Mouse (Mus musculus): ENCODE measurements around the gene Hist1h4a. TPM values are rescaled to one million over a fixed set of nuclear protein-coding genes. Genes with fewer than 3 reads are reported as not detected.

Hist1h4a gene
- 8.6 and 12.5 TPM in 2 replicates for polyA plus RNA-seq (2012; rRNA removed)

DNA sequence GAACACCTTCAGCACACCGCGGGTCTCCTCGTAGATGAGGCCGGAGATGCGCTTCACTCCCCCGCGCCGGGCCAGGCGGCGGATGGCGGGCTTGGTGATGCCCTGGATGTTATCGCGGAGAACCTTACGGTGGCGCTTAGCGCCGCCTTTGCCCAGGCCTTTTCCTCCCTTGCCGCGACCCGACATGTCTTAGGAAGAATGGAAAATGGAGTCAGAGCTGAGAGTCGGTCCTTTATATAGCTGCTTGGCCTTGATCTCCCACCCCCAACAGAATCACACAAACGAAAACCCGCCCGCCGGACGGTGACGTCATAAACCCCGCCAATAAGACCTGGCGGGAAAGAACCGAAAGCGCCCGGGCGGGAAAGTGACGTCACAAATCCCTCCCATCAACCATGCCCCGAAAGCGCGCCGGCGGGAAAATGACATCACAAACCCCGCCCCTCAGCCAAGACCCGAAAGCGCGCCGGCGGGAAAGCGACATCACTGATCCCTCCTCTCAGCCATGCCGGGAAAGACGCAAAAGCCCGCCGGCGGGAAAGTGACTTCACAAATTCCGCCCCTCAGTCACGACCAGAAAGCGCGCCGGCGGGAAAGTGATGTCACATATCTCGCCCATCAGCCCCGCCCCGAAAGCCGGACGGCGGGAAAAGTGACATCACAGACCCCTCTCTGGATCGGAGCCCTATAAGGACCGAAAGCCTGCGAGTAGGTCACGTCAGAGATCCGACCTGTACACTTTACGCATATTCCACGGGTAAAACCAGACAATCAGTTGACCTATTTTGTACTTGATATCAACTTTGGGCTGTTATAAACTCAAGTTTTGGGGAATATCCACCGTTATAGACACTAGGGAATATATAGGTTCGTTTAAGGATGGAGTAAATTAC is at the start of gene Hist1h4a:
TSS of gene Hist1h4a (minus strand) at position 259 of the 893 bp plus-strand sequence.

DNA sequence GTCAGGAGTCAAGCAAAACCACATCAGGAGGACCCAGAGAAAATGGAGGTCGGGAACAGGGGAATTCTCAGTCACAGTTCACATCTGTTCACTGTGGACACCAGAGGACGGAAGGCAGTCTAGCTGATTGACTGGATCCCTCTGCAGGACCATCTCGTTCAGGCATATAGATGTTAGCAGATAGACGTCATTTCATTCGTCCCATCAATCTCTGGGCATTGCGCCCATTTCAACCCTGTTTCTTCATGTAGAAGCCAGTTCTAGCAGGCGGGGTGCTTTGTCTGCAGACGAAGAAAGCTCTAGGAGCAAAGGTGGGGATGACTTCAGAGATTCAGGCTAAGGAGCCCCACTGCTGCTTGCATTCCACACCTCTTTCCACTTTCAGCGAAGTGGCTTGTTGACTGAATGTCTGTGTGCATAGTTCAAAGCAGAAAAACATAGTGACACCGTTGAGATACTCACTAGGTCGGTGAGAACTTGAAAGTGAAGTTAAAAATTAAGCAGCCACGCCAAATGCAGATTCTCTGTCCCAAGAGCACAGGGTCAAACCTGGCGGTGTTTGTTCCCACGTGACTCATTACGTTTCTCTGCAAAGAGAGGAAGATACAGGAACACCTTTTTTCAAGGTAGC is 45.5 kb upstream of the Hist1h4a start, which contains the start of gene Slc17a2:
TSS of gene Slc17a2 (plus strand) at position 572 of the 631 bp plus-strand sequence.

DNA sequence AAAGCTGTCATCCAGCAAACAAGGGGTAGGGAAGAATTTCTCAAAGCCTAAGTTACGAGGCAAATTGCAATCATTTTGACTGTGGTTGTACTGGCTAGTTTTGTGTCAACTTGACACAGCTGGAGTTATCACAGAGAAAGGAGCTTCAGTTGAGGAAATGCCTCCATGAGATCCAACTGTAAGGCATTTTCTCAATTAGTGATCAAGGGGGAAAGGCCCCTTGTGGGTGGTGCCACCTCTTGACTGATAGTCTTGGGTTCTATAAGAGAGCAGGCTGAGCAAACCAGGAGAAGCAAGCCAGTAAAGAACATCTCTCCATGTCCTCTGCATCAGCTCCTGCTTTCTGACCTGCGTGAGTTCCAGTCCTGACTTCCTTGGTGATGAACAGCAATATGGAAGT is 8.6 kb upstream of the Hist1h4a start, which contains the start of gene Trim38:
TSS of gene Trim38 (plus strand) at position 301 of the 400 bp plus-strand sequence.

DNA sequence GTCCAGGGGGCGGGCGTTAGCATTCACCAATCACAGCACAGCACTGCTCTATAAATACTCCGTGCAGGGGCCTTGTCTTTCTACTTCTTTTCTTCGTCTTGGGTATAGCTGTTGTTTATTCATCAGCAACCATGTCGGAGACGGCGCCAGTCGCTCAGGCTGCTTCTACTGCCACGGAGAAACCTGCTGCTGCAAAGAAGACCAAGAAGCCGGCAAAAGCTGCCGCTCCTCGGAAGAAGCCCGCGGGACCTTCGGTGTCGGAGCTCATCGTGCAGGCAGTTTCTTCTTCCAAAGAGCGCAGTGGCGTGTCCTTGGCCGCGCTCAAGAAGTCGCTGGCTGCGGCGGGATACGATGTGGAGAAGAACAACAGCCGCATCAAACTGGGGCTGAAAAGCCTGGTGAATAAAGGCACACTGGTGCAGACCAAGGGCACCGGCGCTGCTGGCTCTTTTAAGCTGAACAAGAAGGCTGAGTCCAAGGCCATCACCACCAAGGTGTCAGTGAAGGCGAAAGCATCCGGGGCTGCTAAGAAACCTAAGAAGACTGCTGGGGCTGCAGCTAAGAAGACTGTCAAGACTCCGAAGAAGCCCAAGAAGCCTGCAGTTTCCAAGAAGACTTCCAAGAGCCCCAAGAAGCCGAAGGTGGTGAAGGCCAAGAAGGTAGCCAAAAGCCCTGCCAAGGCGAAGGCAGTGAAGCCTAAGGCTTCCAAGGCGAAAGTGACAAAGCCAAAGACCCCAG is 2.7 kb upstream of the Hist1h4a start, which contains the start of gene Hist1h1a:
TSS of gene Hist1h1a (plus strand) at position 81 of the 738 bp plus-strand sequence.

DNA sequence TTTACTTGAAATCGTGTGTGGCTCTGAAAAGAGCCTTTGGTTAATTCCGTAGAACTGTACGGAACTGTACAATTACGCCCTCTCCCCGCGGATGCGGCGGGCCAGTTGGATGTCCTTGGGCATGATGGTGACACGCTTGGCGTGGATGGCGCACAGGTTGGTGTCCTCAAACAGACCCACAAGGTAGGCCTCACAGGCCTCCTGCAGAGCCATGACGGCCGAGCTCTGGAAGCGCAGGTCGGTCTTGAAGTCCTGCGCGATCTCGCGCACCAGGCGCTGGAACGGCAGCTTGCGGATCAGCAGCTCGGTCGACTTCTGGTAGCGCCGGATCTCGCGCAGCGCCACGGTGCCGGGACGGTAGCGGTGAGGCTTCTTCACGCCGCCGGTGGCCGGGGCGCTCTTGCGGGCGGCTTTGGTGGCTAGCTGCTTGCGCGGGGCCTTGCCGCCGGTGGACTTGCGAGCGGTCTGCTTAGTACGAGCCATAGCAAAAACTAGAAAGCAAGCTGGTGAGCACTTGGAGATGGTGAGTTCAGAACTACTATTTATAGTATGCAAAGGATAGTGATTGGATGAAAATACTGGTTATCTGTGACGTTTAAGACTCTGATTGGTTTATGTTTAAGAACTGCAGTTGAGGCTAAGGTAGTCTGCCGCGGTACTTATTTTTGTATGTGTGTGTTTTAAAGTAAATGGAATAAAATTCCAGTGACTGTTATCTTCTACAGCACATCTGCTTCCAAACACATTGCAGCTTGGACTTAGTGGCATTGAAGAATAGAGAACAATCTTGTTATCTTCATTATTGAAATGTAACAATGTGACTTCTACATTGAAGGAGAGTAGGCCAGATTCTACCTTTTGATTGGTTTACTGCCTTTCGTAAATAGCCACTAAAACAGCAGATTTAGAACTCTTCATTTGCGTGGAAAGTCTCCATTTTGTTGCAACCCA is 1.1 kb upstream of the Hist1h4a start, which contains the start of gene Hist1h3a:
TSS of gene Hist1h3a (minus strand) at position 516 of the 951 bp plus-strand sequence.

DNA sequence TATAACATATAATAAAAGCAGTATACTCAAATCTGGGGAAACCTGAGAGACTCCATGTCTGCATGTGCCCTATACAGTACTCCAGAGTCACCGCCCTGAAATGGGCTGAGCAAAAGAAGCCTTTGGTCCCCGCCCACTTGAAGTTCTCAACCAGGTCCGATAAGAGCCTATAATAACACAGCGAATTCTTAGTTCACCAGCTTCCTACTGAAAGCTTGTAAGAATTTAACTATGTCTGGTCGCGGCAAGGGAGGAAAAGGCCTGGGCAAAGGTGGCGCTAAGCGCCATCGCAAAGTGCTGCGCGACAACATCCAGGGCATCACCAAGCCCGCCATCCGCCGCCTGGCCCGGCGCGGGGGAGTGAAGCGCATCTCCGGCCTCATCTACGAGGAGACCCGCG is 4.2 kb downstream of the Hist1h4a start, which contains the start of gene Hist1h4b:
TSS of gene Hist1h4b (plus strand) at position 224 of the 400 bp plus-strand sequence.

DNA sequence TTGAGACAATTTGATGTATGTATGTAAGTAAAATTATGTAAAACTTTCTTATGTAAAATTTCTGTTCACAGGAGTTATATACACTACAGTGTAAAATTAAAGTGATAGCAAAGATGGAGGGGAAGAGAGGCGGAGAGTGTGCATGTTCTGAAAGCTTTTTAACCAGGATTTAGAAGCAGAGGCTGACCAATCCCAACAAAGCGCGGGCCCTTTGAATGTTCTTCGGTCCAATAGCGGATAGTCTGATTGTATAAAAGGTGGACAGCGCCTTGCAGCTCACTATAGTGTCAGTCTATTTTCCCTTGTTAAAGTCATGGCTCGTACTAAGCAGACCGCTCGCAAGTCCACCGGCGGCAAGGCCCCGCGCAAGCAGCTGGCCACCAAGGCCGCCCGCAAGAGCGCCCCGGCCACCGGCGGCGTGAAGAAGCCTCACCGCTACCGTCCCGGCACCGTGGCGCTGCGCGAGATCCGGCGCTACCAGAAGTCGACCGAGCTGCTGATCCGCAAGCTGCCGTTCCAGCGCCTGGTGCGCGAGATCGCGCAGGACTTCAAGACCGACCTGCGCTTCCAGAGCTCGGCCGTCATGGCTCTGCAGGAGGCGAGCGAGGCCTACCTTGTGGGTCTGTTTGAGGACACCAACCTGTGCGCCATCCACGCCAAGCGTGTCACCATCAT is 8.8 kb downstream of the Hist1h4a start, which contains the start of gene Hist1h3b:
TSS of gene Hist1h3b (plus strand) at position 201 of the 675 bp plus-strand sequence.

DNA sequence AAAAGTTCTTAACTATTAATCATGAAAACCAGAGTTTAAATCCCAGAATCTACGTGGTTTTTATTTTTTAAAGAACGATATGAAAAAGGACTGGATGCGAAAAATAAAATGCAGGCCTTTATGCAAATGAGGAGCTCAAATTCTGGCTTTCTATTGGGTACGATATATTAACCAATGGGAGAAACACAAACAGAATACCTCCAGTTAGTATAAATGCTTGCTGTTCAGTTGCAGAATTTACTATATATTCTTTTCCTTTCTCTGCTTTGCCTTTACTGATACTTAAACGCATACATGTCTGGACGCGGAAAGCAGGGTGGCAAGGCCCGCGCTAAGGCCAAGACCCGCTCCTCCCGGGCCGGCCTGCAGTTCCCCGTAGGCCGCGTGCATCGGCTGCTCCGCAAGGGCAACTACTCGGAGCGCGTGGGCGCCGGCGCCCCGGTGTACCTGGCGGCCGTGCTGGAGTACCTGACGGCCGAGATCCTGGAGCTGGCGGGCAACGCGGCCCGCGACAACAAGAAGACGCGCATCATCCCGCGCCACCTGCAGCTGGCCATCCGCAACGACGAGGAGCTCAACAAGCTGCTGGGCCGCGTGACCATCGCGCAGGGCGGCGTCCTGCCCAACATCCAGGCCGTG is 10.1 kb downstream of the Hist1h4a start, which contains the start of gene Hist1h2ab:
TSS of gene Hist1h2ab (plus strand) at position 288 of the 639 bp plus-strand sequence.

DNA sequence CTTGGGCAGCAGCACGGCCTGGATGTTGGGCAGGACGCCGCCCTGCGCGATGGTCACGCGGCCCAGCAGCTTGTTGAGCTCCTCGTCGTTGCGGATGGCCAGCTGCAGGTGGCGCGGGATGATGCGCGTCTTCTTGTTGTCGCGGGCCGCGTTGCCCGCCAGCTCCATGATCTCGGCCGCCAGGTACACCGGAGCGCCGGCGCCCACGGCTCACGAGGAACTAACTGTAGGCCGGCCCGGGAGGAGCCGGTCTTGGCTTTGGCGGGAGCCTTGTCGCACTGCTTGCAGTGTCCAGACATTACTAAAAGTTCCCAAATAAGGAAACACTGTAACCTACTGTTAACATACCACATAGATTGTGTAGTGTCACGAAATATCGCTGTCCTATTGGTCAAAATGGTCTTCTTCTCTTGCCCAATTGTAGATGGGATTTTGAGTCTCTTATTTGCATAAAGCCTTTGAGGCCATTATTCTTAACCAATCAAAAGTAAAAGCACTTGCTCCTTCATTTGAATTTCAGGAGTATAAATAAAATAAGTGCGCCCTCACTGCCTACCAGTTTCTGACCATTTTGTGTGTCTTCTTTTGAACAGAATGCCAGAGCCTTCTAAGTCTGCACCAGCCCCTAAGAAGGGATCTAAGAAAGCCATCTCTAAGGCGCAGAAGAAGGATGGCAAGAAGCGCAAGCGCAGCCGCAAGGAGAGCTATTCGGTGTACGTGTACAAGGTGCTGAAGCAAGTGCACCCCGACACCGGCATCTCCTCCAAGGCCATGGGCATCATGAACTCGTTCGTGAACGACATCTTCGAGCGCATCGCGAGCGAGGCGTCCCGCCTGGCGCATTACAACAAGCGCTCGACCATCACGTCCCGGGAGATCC is 14.6 kb downstream of the Hist1h4a start, which contains the start of gene Hist1h2bb:
TSS of gene Hist1h2bb (plus strand) at position 534 of the 880 bp plus-strand sequence.

DNA sequence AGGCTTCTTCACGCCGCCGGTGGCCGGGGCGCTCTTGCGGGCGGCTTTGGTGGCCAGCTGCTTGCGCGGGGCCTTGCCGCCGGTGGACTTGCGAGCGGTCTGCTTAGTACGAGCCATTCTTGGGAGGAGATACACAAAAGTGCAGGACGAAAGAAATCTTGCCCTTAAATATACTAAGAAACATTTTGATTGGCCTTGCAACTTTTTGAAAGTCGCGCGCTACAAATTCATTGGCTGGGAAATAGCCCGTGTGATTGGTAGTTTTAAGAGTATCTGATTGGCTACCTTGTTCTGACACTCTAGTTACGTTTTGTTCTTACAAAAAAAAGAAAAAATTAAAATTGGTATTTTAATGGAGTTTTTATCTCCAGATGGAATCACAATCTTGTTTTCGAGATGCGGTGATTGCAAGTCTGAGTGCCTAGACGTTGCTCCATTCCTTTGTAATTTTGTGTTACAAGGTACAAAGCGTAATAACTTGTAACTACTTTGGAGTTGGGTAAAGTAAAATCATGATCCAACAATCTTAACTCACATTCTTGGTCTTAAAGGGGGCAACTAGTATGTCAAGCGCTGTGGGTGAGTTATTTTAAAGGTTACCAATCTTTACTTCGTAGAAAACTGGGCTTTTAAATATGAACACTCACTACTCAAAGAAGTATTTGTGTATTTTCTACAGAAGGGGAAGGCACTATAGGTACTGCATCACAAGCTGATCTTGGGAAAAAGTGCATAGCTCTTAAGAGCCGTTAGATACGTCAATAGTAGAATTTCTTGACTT is 15.5 kb downstream of the Hist1h4a start, which contains the start of gene Hist1h3c:
TSS of gene Hist1h3c (minus strand) at position 222 of the 781 bp plus-strand sequence.

DNA sequence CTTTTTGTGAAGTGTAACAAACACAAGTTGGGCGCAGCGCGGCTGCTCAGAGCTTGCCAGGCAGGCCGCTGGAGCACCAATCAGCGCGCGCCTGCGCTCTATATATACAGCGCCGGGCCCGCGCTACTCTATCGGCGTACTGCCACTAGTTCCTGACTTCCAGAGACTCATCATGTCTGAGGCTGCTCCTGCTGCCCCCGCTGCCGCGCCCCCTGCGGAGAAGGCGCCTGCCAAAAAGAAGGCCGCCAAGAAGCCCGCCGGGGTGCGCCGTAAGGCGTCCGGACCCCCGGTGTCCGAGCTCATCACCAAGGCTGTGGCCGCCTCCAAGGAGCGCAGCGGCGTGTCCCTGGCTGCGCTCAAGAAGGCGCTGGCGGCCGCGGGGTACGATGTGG is 22.4 kb downstream of the Hist1h4a start, which contains the start of gene Hist1h1c:
TSS of gene Hist1h1c (plus strand) at position 132 of the 392 bp plus-strand sequence.

Other genes with a start within 250 kb of the Hist1h4a start
- 14.7 and 20.5 TPM in 2 replicates for gene Hist1h4h, start 230.2 kb downstream of the Hist1h4a start, polyA plus RNA-seq (2012; rRNA removed)
- gene Hist1h2af, start 227.3 kb downstream of the Hist1h4a start, polyA plus RNA-seq (2012; rRNA removed) = 187 and 225 TPM in 2 replicates
- gene Hist1h3g, start 225.8 kb downstream of the Hist1h4a start, polyA plus RNA-seq (2012; rRNA removed) = 16.6 and 25.3 TPM in 2 replicates
- 2.4 and 4.0 TPM in 2 replicates for gene Hist1h2bh, start 217.8 kb downstream of the Hist1h4a start, polyA plus RNA-seq (2012; rRNA removed)
- 2.5 and 3.5 TPM in 2 replicates for gene Hist1h3f, start 217.2 kb downstream of the Hist1h4a start, polyA plus RNA-seq (2012; rRNA removed)
- 10.2 and 14.3 TPM in 2 replicates for gene Hist1h4f, start 209.6 kb downstream of the Hist1h4a start, polyA plus RNA-seq (2012; rRNA removed)
- 0.30 and 0.45 TPM in 2 replicates for gene Hist1h1d, start 208.0 kb downstream of the Hist1h4a start, polyA plus RNA-seq (2012; rRNA removed)
- 20.2 and 31.1 TPM in 2 replicates for gene Hist1h3e, start 198.9 kb downstream of the Hist1h4a start, polyA plus RNA-seq (2012; rRNA removed)
- gene Hist1h2ae, start 190.0 kb downstream of the Hist1h4a start, polyA plus RNA-seq (2012; rRNA removed) = 9.2 and 10.5 TPM in 2 replicates
- gene Hist1h2bg, start 189.8 kb downstream of the Hist1h4a start, polyA plus RNA-seq (2012; rRNA removed) = 17.6 and 25.1 TPM in 2 replicates
- 7.5 and 10.9 TPM in 2 replicates for gene Hist1h2bf, start 187.0 kb downstream of the Hist1h4a start, polyA plus RNA-seq (2012; rRNA removed)
- gene Hist1h2ad, start 186.8 kb downstream of the Hist1h4a start, polyA plus RNA-seq (2012; rRNA removed) = 4.5 and 5.4 TPM in 2 replicates
- 14.9 and 24.5 TPM in 2 replicates for gene Hist1h3d, start 185.5 kb downstream of the Hist1h4a start, polyA plus RNA-seq (2012; rRNA removed)
- 6.8 and 9.8 TPM in 2 replicates for gene Hist1h4d, start 179.6 kb downstream of the Hist1h4a start, polyA plus RNA-seq (2012; rRNA removed)
- 2.1 and 2.5 TPM in 2 replicates for gene Hist1h2be, start 140.1 kb downstream of the Hist1h4a start, polyA plus RNA-seq (2012; rRNA removed)
- gene Hist1h1e, start 138.7 kb downstream of the Hist1h4a start, polyA plus RNA-seq (2012; rRNA removed) = 5.2 and 7.1 TPM in 2 replicates
- 1.2 and 1.3 TPM in 2 replicates for gene Hist1h2ac, start 77.3 kb downstream of the Hist1h4a start, polyA plus RNA-seq (2012; rRNA removed)
- gene Hist1h2bc, start 77.0 kb downstream of the Hist1h4a start, polyA plus RNA-seq (2012; rRNA removed) = 25.7 and 29.8 TPM in 2 replicates
- 0.16 TPM in 1 of 2 replicates, not detected in the other for gene Hist1h1t, start 65.4 kb downstream of the Hist1h4a start, polyA plus RNA-seq (2012; rRNA removed)
- 7.0 and 8.6 TPM in 2 replicates for gene Hist1h4c, start 62.8 kb downstream of the Hist1h4a start, polyA plus RNA-seq (2012; rRNA removed)
- gene Hfe, start 50.4 kb downstream of the Hist1h4a start, polyA plus RNA-seq (2012; rRNA removed) = 2.3 and 2.4 TPM in 2 replicates
- 12.2 and 12.7 TPM in 2 replicates for gene Hist1h1c, start 22.4 kb downstream of the Hist1h4a start, polyA plus RNA-seq (2012; rRNA removed)
- 19.7 and 29.1 TPM in 2 replicates for gene Hist1h3c, start 15.6 kb downstream of the Hist1h4a start, polyA plus RNA-seq (2012; rRNA removed)
- 6.1 and 9.8 TPM in 2 replicates for gene Hist1h2bb, start 14.5 kb downstream of the Hist1h4a start, polyA plus RNA-seq (2012; rRNA removed)
- 24.0 and 28.7 TPM in 2 replicates for gene Hist1h2ab, start 10.1 kb downstream of the Hist1h4a start, polyA plus RNA-seq (2012; rRNA removed)
- 26.1 and 47.9 TPM in 2 replicates for gene Hist1h3b, start 9.0 kb downstream of the Hist1h4a start, polyA plus RNA-seq (2012; rRNA removed)
- 20.0 and 24.9 TPM in 2 replicates for gene Hist1h4b, start 4.2 kb downstream of the Hist1h4a start, polyA plus RNA-seq (2012; rRNA removed)
- gene Hist1h3a, start 1.2 kb upstream of the Hist1h4a start, polyA plus RNA-seq (2012; rRNA removed) = 15.6 and 21.5 TPM in 2 replicates
- gene Hist1h1a, start 2.4 kb upstream of the Hist1h4a start, polyA plus RNA-seq (2012; rRNA removed) = 3.5 and 4.3 TPM in 2 replicates
- gene Trim38, start 8.7 kb upstream of the Hist1h4a start, polyA plus RNA-seq (2012; rRNA removed) = 0.02 TPM in 1 of 2 replicates, not detected in the other
- gene Slc17a2, start 45.8 kb upstream of the Hist1h4a start, polyA plus RNA-seq (2012; rRNA removed) = not detected in 2 replicates
- 0.01 TPM in 1 of 2 replicates, not detected in the other for gene Slc17a3, start 78.2 kb upstream of the Hist1h4a start, polyA plus RNA-seq (2012; rRNA removed)
- not detected in 2 replicates for gene Slc17a1, start 106.5 kb upstream of the Hist1h4a start, polyA plus RNA-seq (2012; rRNA removed)
- not detected in 2 replicates for gene Slc17a4, start 153.8 kb upstream of the Hist1h4a start, polyA plus RNA-seq (2012; rRNA removed)
- not detected in 2 replicates for gene Hist1h2ba, start 172.9 kb upstream of the Hist1h4a start, polyA plus RNA-seq (2012; rRNA removed)
- gene Hist1h2aa, start 173.2 kb upstream of the Hist1h4a start, polyA plus RNA-seq (2012; rRNA removed) = not detected in 2 replicates
- 1.2 and 1.5 TPM in 2 replicates for gene Scgn, start 230.0 kb upstream of the Hist1h4a start, polyA plus RNA-seq (2012; rRNA removed)

Measured in central nervous system, embryonic 14 days (tissue).